Mouse (Mus musculus): ENCODE data around the gene Trmt1l. TPM values are rescaled to one million over a fixed set of nuclear protein-coding genes. Genes with fewer than 3 reads are reported as not detected.

The Trmt1l gene
- polyA plus RNA-seq, 1 experiment from 2014 or later = 18.9 TPM

GRCm38 (mm10) chr1:151494711-151495110 lies 66.4 kb downstream of the Trmt1l start:
- Histone ChIP-seq H3K4me3 (replicated peaks) (no peak overlapping the region), H3K4me2 (no peak overlapping the region), H3K9me3 (replicated peaks) (no peaks in the 10 kb centered on the region), H3K27ac (no peak overlapping the region), H3K36me3 (no peaks in the 10 kb centered on the region), H3K9ac (no peak overlapping the region), H3K4me1 (replicated peaks) (peaks cover 73% of the 10 kb centered on the region), H3K27me3 (no peaks in the 10 kb centered on the region)
- 64% methylated on average over 6 of the region's 6 CpGs for WGBS (ENCODE audit: insufficient replicate concordance)
- no peak for ATAC-seq (ENCODE audit: low read depth)
- DNase-seq = no peak

GRCm38 (mm10) chr1:151495635-151496285 lies 67.4 kb downstream of the Trmt1l start:
- H3K36me3 ChIP-seq = no peaks in the 10 kb centered on the region
- H3K27ac ChIP-seq = no peak overlapping the region
- DNase-seq = no peak
- H3K4me2 ChIP-seq = no peak overlapping the region
- H3K4me3 ChIP-seq (replicated peaks) = no peak overlapping the region
- no peak overlapping the region for H3K9ac ChIP-seq
- WGBS (ENCODE audit: insufficient replicate concordance) = 51% methylated on average over 2 of the region's 2 CpGs
- H3K4me1 ChIP-seq (replicated peaks) = peaks cover 66% of the 10 kb centered on the region
- no peak for ATAC-seq (ENCODE audit: low read depth)
- no peaks in the 10 kb centered on the region for H3K27me3 ChIP-seq
- no peaks in the 10 kb centered on the region for H3K9me3 ChIP-seq (replicated peaks)

GRCm38 (mm10) chr1:151497028-151497427 lies 68.7 kb downstream of the Trmt1l start:
- H3K4me3 ChIP-seq (replicated peaks) = no peak overlapping the region
- H3K27me3 ChIP-seq = no peaks in the 10 kb centered on the region
- no peaks in the 10 kb centered on the region for H3K9me3 ChIP-seq (replicated peaks)
- H3K36me3 ChIP-seq = no peaks in the 10 kb centered on the region
- 76% methylated on average over 8 of the region's 8 CpGs for WGBS (ENCODE audit: insufficient replicate concordance)
- ATAC-seq (ENCODE audit: low read depth) (no peak), DNase-seq (peak; percentile 59)
- peaks cover 60% of the 10 kb centered on the region for H3K4me1 ChIP-seq (replicated peaks)
- no peak overlapping the region for H3K27ac ChIP-seq
- H3K9ac ChIP-seq = no peak overlapping the region
- H3K4me2 ChIP-seq = no peak overlapping the region

- H3K27ac ChIP-seq = no peak overlapping the region
- no peak overlapping the region for H3K4me2 ChIP-seq
- H3K9me3 ChIP-seq (replicated peaks) = no peaks in the 10 kb centered on the region
- H3K4me3 ChIP-seq (replicated peaks) = no peak overlapping the region
- DNase-seq (no peak), ATAC-seq (ENCODE audit: low read depth) (no peak)
- H3K27me3 ChIP-seq = no peaks in the 10 kb centered on the region
- peaks cover 52% of the 10 kb centered on the region for H3K4me1 ChIP-seq (replicated peaks)
- no peaks in the 10 kb centered on the region for H3K36me3 ChIP-seq
- H3K9ac ChIP-seq = no peak overlapping the region
- WGBS (ENCODE audit: insufficient replicate concordance) = 75% methylated on average over 2 of the region's 2 CpGs
Measured at GRCm38 (mm10) chr1:151497942-151498341, 69.6 kb downstream of the Trmt1l start.

- Histone ChIP-seq H3K4me1 (replicated peaks) (peaks cover 48% of the 10 kb centered on the region), H3K36me3 (no peaks in the 10 kb centered on the region), H3K27ac (no peak overlapping the region), H3K9me3 (replicated peaks) (no peaks in the 10 kb centered on the region), H3K4me2 (no peak overlapping the region), H3K27me3 (no peaks in the 10 kb centered on the region), H3K4me3 (replicated peaks) (no peak overlapping the region), H3K9ac (no peak overlapping the region)
- 74% methylated on average over 3 of the region's 3 CpGs for WGBS (ENCODE audit: insufficient replicate concordance)
- no peak for ATAC-seq (ENCODE audit: low read depth)
- DNase-seq = no peak
Measured at GRCm38 (mm10) chr1:151498381-151498780, 70.0 kb downstream of the Trmt1l start.

- no peaks in the 10 kb centered on the region for H3K9me3 ChIP-seq (replicated peaks)
- WGBS (ENCODE audit: insufficient replicate concordance) = under 1% methylated on average over 58 of the region's 59 CpGs
- H3K4me3 ChIP-seq (replicated peaks) = peak overlapping the region; percentile 94
- H3K27ac ChIP-seq = peak overlapping the region; percentile 87
- no peaks in the 10 kb centered on the region for H3K36me3 ChIP-seq
- H3K27me3 ChIP-seq = no peaks in the 10 kb centered on the region
- peaks cover 36% of the 10 kb centered on the region for H3K4me1 ChIP-seq (replicated peaks)
- ATAC-seq (ENCODE audit: low read depth) (no peak; the same call in 1 of the 2 replicates), DNase-seq (peak; percentile 49)
- H3K9ac ChIP-seq = peak overlapping the region; percentile 95
- peak overlapping the region; percentile 91 for H3K4me2 ChIP-seq
Measured at GRCm38 (mm10) chr1:151499815-151500501, 71.6 kb downstream of the Trmt1l start.

GRCm38 (mm10) chr1:151500531-151501361 lies 72.4 kb downstream of the Trmt1l start, which contains the start of gene Rnf2:
TSS of gene Rnf2 (minus strand) at chr1:151500955.
- peak; percentile 85 for DNase-seq
- H3K4me3 ChIP-seq (replicated peaks) = peak within 1 kb of the TSS; percentile 94
- peak within 1 kb of the TSS; percentile 87 for H3K27ac ChIP-seq
- ATAC-seq (ENCODE audit: low read depth) = peak; percentile 97
- under 1% methylated on average over 72 of the region's 90 CpGs for WGBS (ENCODE audit: insufficient replicate concordance)
- H3K9me3 ChIP-seq (replicated peaks) = no peaks in the 10 kb centered on the region
- H3K4me2 ChIP-seq = peak within 1 kb of the TSS; percentile 91
- no peaks in the 10 kb centered on the region for H3K36me3 ChIP-seq
- H3K4me1 ChIP-seq (replicated peaks) = peaks cover 28% of the 10 kb centered on the region
- H3K9ac ChIP-seq = peak within 1 kb of the TSS; percentile 95
- no peaks in the 10 kb centered on the region for H3K27me3 ChIP-seq

Small RNA genes lying within 50 kb of the gene (microRNA-seq; reads per million reads assigned to microRNA genes)
- not detected for gene Mir7682

Other genes starting within 250 kb of the Trmt1l start
- gene Gm47985, start 246.0 kb upstream of the Trmt1l start, polyA plus RNA-seq (2015; fragmentation: Nextera tagmentation; extraction: Ambion mirVana) = 2.7 and 2.8 TPM in 2 replicates
- 1.2 and 1.6 TPM in 2 replicates for gene Gm8947, start 236.2 kb upstream of the Trmt1l start, polyA plus RNA-seq (2015; fragmentation: Nextera tagmentation; extraction: Ambion mirVana)
- gene Gm47995, start 230.1 kb upstream of the Trmt1l start, polyA plus RNA-seq (2015; fragmentation: Nextera tagmentation; extraction: Ambion mirVana) = 0.68 and 1.1 TPM in 2 replicates
- gene 3110040M04Rik, start 224.4 kb upstream of the Trmt1l start, polyA plus RNA-seq (2015; fragmentation: Nextera tagmentation; extraction: Ambion mirVana) = 0.31 and 0.66 TPM in 2 replicates
- gene Gm47996, start 218.4 kb upstream of the Trmt1l start, polyA plus RNA-seq (2015; fragmentation: Nextera tagmentation; extraction: Ambion mirVana) = 0.36 and 0.63 TPM in 2 replicates
- 86.4 and 112 TPM in 2 replicates for gene Ivns1abp, start 84.1 kb upstream of the Trmt1l start, polyA plus RNA-seq (2015; fragmentation: Nextera tagmentation; extraction: Ambion mirVana)
- 18.7 and 30.1 TPM in 2 replicates for gene Swt1, start 87 bp upstream of the Trmt1l start, polyA plus RNA-seq (2015; fragmentation: Nextera tagmentation; extraction: Ambion mirVana)
- gene Rnf2, start 72.4 kb downstream of the Trmt1l start, polyA plus RNA-seq (2015; fragmentation: Nextera tagmentation; extraction: Ambion mirVana) = 21.5 and 28.9 TPM in 2 replicates
- 2.5 and 3.0 TPM in 2 replicates for gene Fam129a, start 142.6 kb downstream of the Trmt1l start, polyA plus RNA-seq (2015; fragmentation: Nextera tagmentation; extraction: Ambion mirVana)